Mouse (Mus musculus): ENCODE measurements at regions not wholly inside any gene's neighbourhood (a gene's known extent, or its start where the extent isn't known, plus 50 kb on each side); places are given as distances from the start of the nearest gene placed in this dataset.
A peak's percentile ranks its signal among the peaks of the same experiment; 100 is the strongest.
"Not testable (repeated sequence)": the region's sequence is repeated elsewhere in the genome, so short reads cannot be mapped to it uniquely, and the experiment has no call there.

GRCm38 (mm10) chr1:51411726-51412125 is 66.5 kb downstream of the Nabp1 start:
- no peak for DNase-seq (ENCODE audit: low spot score in 2 of 2)

DNA sequence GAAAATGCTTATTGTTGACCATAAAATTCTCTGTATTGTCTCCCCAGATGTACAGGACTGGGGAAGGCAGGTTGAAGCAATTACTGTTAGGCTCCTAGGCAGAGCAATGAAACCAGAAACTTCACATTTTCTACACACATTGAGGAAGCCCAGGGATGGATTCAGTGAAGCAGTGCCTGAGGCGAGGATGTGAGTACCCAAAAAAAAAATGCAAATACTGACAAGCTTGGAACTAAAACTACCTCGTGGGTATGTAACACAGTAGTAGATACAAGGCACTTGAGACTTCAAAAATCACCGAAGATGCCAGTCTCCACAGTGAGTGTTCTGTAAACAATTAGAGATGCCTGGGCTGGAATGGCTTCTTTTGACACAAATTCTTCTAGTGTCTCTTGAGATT is 74.6 kb downstream of the Nabp1 start:
- DNase-seq (ENCODE audit: low spot score in 2 of 2): no peak

DNA sequence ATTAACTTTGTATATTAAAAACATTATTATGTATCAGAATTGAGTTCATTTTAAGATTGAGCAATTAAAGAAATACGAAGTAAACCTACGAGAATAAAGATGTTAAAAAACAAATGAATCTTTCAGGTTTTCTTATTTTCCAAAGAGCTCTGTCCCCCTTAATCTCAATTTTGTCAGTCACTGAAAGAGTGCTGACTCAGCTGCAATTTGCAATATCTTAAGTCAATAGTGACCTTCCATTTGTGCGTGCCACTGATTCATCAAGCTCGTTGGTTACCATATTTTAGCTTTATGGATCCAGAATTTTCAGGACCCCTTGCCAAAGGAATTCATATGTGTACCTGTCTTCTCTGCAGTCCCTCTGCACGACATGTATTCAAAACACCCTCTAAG is 75.7 kb downstream of the Nabp1 start:
- no peak for DNase-seq (ENCODE audit: low spot score in 2 of 2)

- no peak for DNase-seq (ENCODE audit: low spot score in 2 of 2)
Observed at GRCm38 (mm10) chr1:51401846-51402532, 76.2 kb downstream of the Nabp1 start.

- not testable (repeated sequence) for DNase-seq (ENCODE audit: low spot score in 2 of 2)
Observed at GRCm38 (mm10) chr1:51400541-51400940, 77.7 kb downstream of the Nabp1 start.

GRCm38 (mm10) chr1:51386874-51387273 is 91.4 kb downstream of the Nabp1 start:
- DNase-seq (ENCODE audit: low spot score in 2 of 2): no peak

DNA sequence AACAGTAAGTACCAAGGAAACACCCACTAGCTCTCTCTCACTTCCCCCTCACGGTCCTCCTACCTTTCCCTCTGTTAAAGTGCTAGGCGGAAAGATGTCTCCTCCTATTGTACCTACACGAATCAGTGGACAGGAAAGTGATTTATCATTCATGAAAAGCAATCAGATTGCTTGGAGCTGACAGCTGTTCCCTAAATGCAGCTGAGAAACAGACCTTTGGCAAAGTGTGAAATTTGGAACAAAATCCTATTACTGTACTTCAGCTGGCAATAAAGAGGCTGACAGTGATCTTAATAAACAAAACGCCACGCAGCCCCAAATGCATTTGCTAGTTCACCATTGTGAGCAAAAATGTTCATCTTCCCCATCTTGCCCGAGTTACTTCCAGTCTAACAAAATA is 94.2 kb downstream of the Nabp1 start:
- DNase-seq (ENCODE audit: low spot score in 2 of 2): no peak

DNA sequence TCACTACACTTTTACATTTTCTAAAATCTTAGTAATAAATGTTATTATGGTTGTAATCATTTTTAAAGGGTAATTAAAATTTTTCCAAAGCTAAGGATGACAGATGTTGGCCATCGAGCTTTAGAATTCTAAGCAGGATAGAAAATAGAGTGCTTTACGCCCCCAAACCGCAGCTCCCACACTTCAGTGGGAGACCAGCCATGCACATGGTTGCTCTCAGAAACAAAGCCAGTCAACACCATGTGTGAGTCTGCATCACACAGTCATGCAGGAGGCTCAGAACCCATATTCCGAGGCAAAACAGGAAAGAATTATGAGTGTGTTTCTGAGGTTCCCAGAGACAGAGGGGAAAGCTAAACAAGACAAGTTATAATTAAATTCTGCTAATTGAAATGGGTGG is 91.3 kb downstream of the Cavin2 start:
- DNase-seq (ENCODE audit: low spot score in 2 of 2): peak in 1 of 2 experiments; percentile 45

DNA sequence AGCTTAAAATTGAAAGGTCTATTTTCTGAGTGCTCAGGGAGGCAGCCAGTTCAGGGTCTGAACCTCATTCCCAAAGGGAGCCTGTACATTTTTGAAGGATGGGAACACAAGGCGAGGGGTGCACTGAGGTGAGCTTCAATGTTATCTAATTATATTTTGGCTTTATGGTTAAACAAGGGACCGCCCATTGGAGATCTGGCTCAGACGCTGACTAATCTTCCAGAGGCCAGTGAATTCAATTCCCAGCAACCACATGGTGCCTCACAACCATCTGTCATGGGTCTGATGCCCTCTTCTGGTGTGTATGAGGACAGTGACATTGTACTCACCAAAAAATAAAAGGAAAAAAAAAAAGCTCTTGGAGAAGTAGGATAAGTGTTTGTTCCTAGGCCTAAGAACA is 78.7 kb downstream of the Cavin2 start:
- DNase-seq (ENCODE audit: low spot score in 2 of 2): no peak

GRCm38 (mm10) chr1:51360095-51360494 is 71.2 kb downstream of the Cavin2 start:
- DNase-seq (ENCODE audit: low spot score in 2 of 2): no peak

Measured in left cerebral cortex, adult 18-20 months (tissue).